Mouse (Mus musculus) stomach, embryonic 15.5 days (tissue): ENCODE data around the gene Krt86. TPM values are rescaled to one million over a fixed set of nuclear protein-coding genes. Genes with fewer than 3 reads are reported as not detected.

Experiments used
- ATAC-seq: fragments of 200-750 bp; cut with Nextera tagmentation; 2 replicates; pipeline ENCODE4 v1.8.0; 2017; ENCODE audit warnings: low read depth, moderate number of reproducible peaks, moderate TSS enrichment; ENCODE audit not compliant: insufficient read depth, low FRiP score
- H3K27ac ChIP-seq: fragments of 300-500 bp; sonication (generic); 2 replicates; pipeline ENCODE4 v1.5.1; 2015; ENCODE audit warnings: mild to moderate bottlenecking, inconsistent platforms
- H3K27me3 ChIP-seq: fragments of 300-500 bp; sonication (generic); replicated peaks from 2 replicates; pipeline ENCODE4 v1.6.1; 2015; ENCODE audit warnings: inconsistent platforms
- H3K36me3 ChIP-seq: fragments of 300-500 bp; sonication (generic); 2 replicates; pipeline ENCODE4 v1.6.1; 2015; ENCODE audit warnings: inconsistent platforms
- H3K4me1 ChIP-seq: fragments of 300-500 bp; sonication (generic); 2 replicates; pipeline ENCODE4 v1.6.1; 2015; ENCODE audit warnings: inconsistent platforms
- H3K4me2 ChIP-seq: fragments of 300-500 bp; sonication (generic); 2 replicates; pipeline ENCODE4 v1.6.1; 2015; ENCODE audit warnings: mild to moderate bottlenecking, inconsistent platforms
- H3K4me3 ChIP-seq: fragments of 300-500 bp; sonication (generic); replicated peaks from 2 replicates; pipeline ENCODE4 v1.5.1; 2015; ENCODE audit warnings: inconsistent platforms
- H3K9ac ChIP-seq: fragments of 300-500 bp; sonication (generic); 2 replicates; pipeline ENCODE4 v1.6.1; 2015; ENCODE audit warnings: inconsistent platforms
- H3K9me3 ChIP-seq: fragments of 300-500 bp; sonication (generic); 2 replicates; pipeline ENCODE4 v1.6.1; 2016; ENCODE audit warnings: inconsistent platforms
- WGBS: fragments of 180-500 bp; shearing (Covaris S2); methylation state at CpG from one replicate; pipeline ENCODE4 v1.1.7; 2015; 5-methylcytosine and 5-hydroxymethylcytosine counted together
- polyA plus RNA-seq: library from polyadenylated mRNA; unstranded; fragments of >200 nt; fragmentation: Nextera tagmentation; extraction: Ambion mirVana; gene quantifications from 2 replicates; pipeline ENCODE4 v1.2.1, GENCODE M21; 2015

Gene Krt86
- 0.06 TPM in 1 of 2 replicates, not detected in the other for polyA plus RNA-seq

- H3K9ac ChIP-seq: no peak within 1 kb of the TSS
- H3K9me3 ChIP-seq: no peaks in the 10 kb centered on the region
- WGBS: 18% methylated on average over 10 of the region's 10 CpGs
- H3K27ac ChIP-seq: no peak within 1 kb of the TSS
- no peak within 1 kb of the TSS for H3K4me2 ChIP-seq
- ATAC-seq: no peak; the same call in 1 of the 2 replicates
- no peaks in the 10 kb centered on the region for H3K4me1 ChIP-seq
- no peaks in the 10 kb centered on the region for H3K27me3 ChIP-seq
- H3K36me3 ChIP-seq: no peaks in the 10 kb centered on the region
- H3K4me3 ChIP-seq: no peak within 1 kb of the TSS
These were observed at the start of gene Krt86 for GRCm38 (mm10) chr15:101472952-101473528. TSS of gene Krt86 (plus strand) at chr15:101473478.

GRCm38 (mm10) chr15:101424914-101425313, 48.4 kb upstream of the Krt86 start:
- Histone ChIP-seq H3K9me3 (no peaks in the 10 kb centered on the region), H3K27me3 (no peaks in the 10 kb centered on the region), H3K27ac (0 out of 2 replicates have a peak overlapping the region, but pooled peaks have one; percentile 7), H3K36me3 (no peaks in the 10 kb centered on the region), H3K4me1 (0 out of 2 replicates have a peak, but pooled peaks cover 5% of the 10 kb centered on the region), H3K4me3 (no peak overlapping the region), H3K9ac (no peak overlapping the region), H3K4me2 (no peak overlapping the region)
- no peak for ATAC-seq
- WGBS: 36% methylated on average over 5 of the region's 5 CpGs

DNA sequence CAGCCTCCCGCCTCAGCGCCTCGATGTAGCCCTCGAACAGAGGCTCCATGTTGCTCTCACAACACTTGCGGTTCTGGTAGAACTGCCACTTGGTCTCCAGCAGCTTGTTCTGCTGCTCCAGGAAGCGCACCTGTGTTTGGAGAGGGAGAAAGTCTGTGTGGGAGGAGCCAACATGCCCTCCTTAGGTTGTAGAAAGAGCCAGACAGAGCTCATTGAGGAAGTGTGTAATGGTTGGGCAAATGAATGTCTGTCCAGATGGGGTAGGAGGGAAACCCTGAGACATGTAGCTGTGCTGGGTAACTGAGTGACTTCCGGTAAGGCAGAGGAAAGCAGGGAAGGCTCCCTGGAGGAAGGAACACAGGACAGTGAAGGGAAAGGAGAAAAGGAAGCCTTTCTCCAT, 36.7 kb upstream of the Krt86 start:
- Histone ChIP-seq H3K4me2 (no peak overlapping the region), H3K4me3 (no peak overlapping the region), H3K36me3 (no peaks in the 10 kb centered on the region), H3K27ac (no peak overlapping the region), H3K9ac (no peak overlapping the region), H3K27me3 (peaks cover 21% of the 10 kb centered on the region), H3K4me1 (peaks cover 7% of the 10 kb centered on the region; the same call in 1 of the 2 replicates), H3K9me3 (no peaks in the 10 kb centered on the region)
- 76% methylated on average over 7 of the region's 7 CpGs for WGBS
- no peak for ATAC-seq

DNA sequence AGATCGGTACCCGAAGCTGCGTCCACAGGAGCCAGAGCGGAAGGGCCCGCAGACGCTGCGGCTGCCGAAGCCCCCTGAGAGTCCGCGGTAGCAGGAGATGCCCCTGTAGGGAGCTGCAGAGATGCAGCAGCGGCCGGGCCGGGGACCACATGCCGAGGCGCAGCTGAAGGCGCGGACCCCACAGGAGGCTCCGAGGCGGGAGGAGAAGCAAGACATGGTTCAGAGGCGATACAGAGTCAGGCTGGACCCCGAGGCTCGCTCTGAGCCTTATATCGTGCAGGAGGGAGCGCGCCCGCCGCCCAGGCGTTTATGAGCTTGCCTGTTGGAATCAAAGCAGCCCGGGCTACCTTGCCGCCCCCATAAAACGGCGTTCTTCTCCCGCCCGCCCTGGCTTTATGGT, 34.7 kb upstream of the Krt86 start, which contains the start of gene Krt87:
TSS of gene Krt87 (minus strand) at position 250 of the 400 bp plus-strand sequence.
- peak within 1 kb of the TSS; percentile 43 for H3K4me2 ChIP-seq
- H3K27ac ChIP-seq: no peak within 1 kb of the TSS
- peaks cover 21% of the 10 kb centered on the region for H3K27me3 ChIP-seq
- 3% methylated on average over 34 of the region's 34 CpGs for WGBS
- no peak within 1 kb of the TSS for H3K9ac ChIP-seq
- H3K36me3 ChIP-seq: no peaks in the 10 kb centered on the region
- H3K9me3 ChIP-seq: no peaks in the 10 kb centered on the region
- H3K4me3 ChIP-seq: peak within 1 kb of the TSS; percentile 19
- H3K4me1 ChIP-seq: peaks cover 7% of the 10 kb centered on the region; the same call in 1 of the 2 replicates
- no peak for ATAC-seq

DNA sequence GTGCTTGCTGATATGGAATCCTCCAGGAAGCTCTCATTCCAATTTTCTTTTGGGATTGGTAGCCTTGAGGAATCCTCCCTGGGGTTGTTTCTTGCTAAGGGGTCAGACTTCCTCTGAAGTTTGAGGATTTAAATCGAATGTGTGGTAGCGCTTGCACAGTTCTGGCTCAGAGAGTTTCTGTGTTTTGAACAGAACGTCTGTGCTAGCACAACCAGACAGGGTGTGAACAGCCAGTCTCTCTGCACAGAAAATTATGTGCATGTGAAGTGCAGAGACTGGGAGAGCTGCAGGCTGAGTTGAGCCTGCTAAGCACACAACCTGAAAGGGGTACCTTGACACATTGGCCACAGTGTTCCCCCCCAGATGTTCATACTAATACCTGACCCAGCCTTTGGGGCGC, 32.4 kb upstream of the Krt86 start:
- ATAC-seq: no peak
- no peak overlapping the region for H3K9ac ChIP-seq
- no peaks in the 10 kb centered on the region for H3K36me3 ChIP-seq
- H3K27ac ChIP-seq: no peak overlapping the region
- no peaks in the 10 kb centered on the region for H3K9me3 ChIP-seq
- H3K27me3 ChIP-seq: peaks cover 21% of the 10 kb centered on the region
- WGBS: 78% methylated on average over 4 of the region's 4 CpGs
- H3K4me3 ChIP-seq: no peak overlapping the region
- H3K4me2 ChIP-seq: no peak overlapping the region
- H3K4me1 ChIP-seq: peaks cover 7% of the 10 kb centered on the region; the same call in 1 of the 2 replicates

- H3K4me3 ChIP-seq: no peak overlapping the region
- ATAC-seq: no peak
- H3K4me2 ChIP-seq: no peak overlapping the region
- no peak overlapping the region for H3K9ac ChIP-seq
- no peaks in the 10 kb centered on the region for H3K27me3 ChIP-seq
- H3K36me3 ChIP-seq: no peaks in the 10 kb centered on the region
- no peaks in the 10 kb centered on the region for H3K4me1 ChIP-seq
- H3K9me3 ChIP-seq: no peaks in the 10 kb centered on the region
- 64% methylated on average over 11 of the region's 11 CpGs for WGBS
- H3K27ac ChIP-seq: no peak overlapping the region
These were observed 26.7 kb upstream of the Krt86 start for GRCm38 (mm10) chr15:101446572-101446971.

DNA sequence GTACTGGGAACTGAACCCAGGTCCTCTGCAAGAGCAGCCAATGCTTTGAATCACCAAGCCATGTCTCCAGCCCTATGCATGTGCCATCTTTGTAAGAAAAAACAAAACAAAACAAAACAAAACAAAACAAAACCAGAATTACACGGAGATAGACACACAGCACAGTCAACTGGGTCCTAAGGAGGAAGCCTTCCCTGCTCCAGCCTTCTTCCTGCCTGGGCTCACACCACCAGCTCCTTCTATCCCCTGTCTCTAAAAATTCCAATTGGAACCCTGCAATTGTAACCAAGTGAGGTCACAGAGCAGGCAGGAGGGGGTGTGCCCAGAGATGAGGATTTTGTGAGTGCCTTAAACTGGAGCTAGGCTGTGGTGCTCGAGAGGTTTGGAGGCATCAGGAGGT, 25.8 kb upstream of the Krt86 start, which contains the start of gene Krt88:
TSS of gene Krt88 (plus strand) at position 301 of the 400 bp plus-strand sequence.
- Histone ChIP-seq H3K4me2 (no peak within 1 kb of the TSS), H3K36me3 (no peaks in the 10 kb centered on the region), H3K27me3 (no peaks in the 10 kb centered on the region), H3K9ac (no peak within 1 kb of the TSS), H3K9me3 (no peaks in the 10 kb centered on the region), H3K4me1 (no peaks in the 10 kb centered on the region), H3K27ac (no peak within 1 kb of the TSS), H3K4me3 (no peak within 1 kb of the TSS)
- no peak for ATAC-seq
- 68% methylated on average over 2 of the region's 2 CpGs for WGBS

DNA sequence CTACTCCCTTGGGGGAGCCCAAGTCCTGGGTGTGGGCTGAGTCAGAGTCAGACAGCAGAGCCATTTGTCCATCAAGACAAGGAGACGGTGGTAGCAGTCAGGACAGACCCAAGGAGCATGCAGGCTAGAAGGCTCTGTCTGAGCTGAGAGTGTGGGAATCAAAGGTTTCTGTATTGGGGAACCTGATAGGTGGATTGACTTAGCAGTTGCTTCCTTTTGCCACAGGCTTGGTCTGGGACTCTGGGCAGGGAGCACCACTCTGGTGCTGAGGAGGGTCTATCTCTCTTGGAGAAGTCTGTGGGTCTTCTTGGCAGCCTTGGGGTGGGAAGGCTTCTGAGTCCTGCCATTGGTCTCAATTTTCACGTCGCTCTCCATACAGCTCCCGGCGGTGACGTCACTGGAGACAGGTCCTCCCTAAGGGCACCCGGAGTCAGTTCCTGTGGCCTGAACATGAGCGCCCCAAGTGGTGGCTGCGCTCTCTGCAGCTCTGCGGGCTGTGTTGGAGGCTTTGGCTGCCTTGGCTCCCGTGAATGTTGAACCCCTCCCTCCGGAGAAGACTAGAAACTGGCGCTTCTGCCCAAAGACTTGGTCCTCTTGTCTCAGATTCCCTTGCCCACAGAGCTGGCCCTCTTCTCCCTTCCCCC, 20.1 kb upstream of the Krt86 start:
- Histone ChIP-seq H3K36me3 (no peaks in the 10 kb centered on the region), H3K4me1 (no peaks in the 10 kb centered on the region), H3K9ac (no peak overlapping the region), H3K27ac (no peak overlapping the region), H3K4me3 (no peak overlapping the region), H3K27me3 (no peaks in the 10 kb centered on the region), H3K9me3 (no peaks in the 10 kb centered on the region), H3K4me2 (peak overlapping the region; percentile 37; the same call in 1 of the 2 replicates)
- ATAC-seq: no peak; the same call in 1 of the 2 replicates
- WGBS: 5% methylated on average over 13 of the region's 13 CpGs

GRCm38 (mm10) chr15:101454774-101455173, 18.5 kb upstream of the Krt86 start:
- Histone ChIP-seq H3K27ac (no peak overlapping the region), H3K27me3 (no peaks in the 10 kb centered on the region), H3K9ac (no peak overlapping the region), H3K4me2 (no peak overlapping the region), H3K4me3 (no peak overlapping the region), H3K4me1 (no peaks in the 10 kb centered on the region), H3K36me3 (no peaks in the 10 kb centered on the region), H3K9me3 (no peaks in the 10 kb centered on the region)
- 76% methylated on average over 8 of the region's 8 CpGs for WGBS
- ATAC-seq: no peak

- H3K36me3 ChIP-seq: no peaks in the 10 kb centered on the region
- H3K27me3 ChIP-seq: no peaks in the 10 kb centered on the region
- H3K9me3 ChIP-seq: no peaks in the 10 kb centered on the region
- no peak overlapping the region for H3K27ac ChIP-seq
- no peak for ATAC-seq
- H3K4me1 ChIP-seq: no peaks in the 10 kb centered on the region
- WGBS: 77% methylated on average over 2 of the region's 2 CpGs
- no peak overlapping the region for H3K4me3 ChIP-seq
- no peak overlapping the region for H3K4me2 ChIP-seq
- no peak overlapping the region for H3K9ac ChIP-seq
These were observed 18.0 kb upstream of the Krt86 start for GRCm38 (mm10) chr15:101455292-101455691.

DNA sequence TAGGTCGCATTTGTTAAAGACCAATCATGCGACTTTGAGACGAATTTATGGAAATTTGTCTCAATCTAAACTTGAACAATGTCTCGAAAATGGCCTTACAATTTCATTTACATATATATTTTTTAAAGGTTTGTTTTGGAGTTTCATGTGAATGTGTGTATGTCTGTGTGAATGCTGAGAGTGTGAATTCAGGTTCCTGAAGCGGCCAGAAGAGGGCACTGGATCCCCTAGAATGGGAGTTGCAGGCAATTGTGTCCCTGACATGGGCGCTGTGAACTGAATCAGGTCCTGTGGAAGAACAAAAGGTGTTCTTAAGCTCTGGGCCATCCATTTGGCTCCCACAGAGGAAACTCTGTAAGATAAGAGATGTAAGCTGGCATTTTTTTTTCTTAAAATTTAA, 17.4 kb upstream of the Krt86 start:
- Histone ChIP-seq H3K36me3 (no peaks in the 10 kb centered on the region), H3K4me2 (no peak overlapping the region), H3K9ac (no peak overlapping the region), H3K4me3 (no peak overlapping the region), H3K27ac (no peak overlapping the region), H3K27me3 (no peaks in the 10 kb centered on the region), H3K4me1 (no peaks in the 10 kb centered on the region), H3K9me3 (no peaks in the 10 kb centered on the region)
- ATAC-seq: no peak
- 86% methylated on average over 6 of the region's 6 CpGs for WGBS

GRCm38 (mm10) chr15:101458361-101458930, 14.8 kb upstream of the Krt86 start:
- Histone ChIP-seq H3K4me3 (no peak overlapping the region), H3K36me3 (no peaks in the 10 kb centered on the region), H3K9ac (no peak overlapping the region), H3K27ac (no peak overlapping the region), H3K9me3 (no peaks in the 10 kb centered on the region), H3K4me1 (no peaks in the 10 kb centered on the region), H3K4me2 (no peak overlapping the region), H3K27me3 (no peaks in the 10 kb centered on the region)
- no peak for ATAC-seq
- WGBS: 56% methylated on average over 16 of the region's 16 CpGs
